8 mouse cellular contexts compared by ENCODE assay signal in the genomic region with DNA sequence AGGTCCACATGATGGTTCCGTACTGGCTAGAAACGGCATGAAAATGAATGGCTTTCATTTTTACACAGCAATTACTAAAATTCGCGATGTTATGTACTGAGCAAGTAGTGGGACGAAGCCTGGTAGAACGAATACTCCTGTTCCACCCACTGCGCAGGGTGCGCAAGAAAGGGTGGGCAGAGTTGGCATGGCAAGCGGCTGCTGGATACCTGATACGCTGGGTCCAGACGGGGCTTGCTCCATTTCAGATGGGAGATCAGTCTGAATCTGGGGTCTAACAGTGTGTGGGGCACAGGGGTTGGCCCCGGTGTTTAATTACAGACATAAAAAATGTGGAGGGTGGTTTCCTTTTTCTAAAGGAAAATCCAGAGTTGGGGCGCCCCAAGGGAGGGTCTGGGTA. TPM values are rescaled to one million over a fixed set of nuclear protein-coding genes. Genes with fewer than 3 reads are reported as not detected.
DNase-seq lines count a peak whose midpoint lies in the region; ATAC-seq and TF ChIP-seq lines count a peak whose summit lies in the region.

No protein-coding gene starts in this region.

- H3K27ac ChIP-seq in gastrocnemius, adult 2 months = no peak overlapping the region
- H3K27ac ChIP-seq in limb, embryonic 12.5 days = no peak overlapping the region
- no peak overlapping the region for H3K27ac ChIP-seq in stomach, embryonic 15.5 days

- 44% methylated on average over 13 of the region's 13 CpGs for WGBS in limb, embryonic 12.5 days
- WGBS in stomach, embryonic 15.5 days = 47% methylated on average over 13 of the region's 13 CpGs

- DNase-seq in gastrocnemius, adult 2 months = no peak
- no peak for DNase-seq in gastrocnemius, postnatal 4 days (ENCODE audit: low spot score in 2 of 2)
- DNase-seq in right cerebral cortex, postnatal 10 days (ENCODE audit: low spot score in 2 of 2) = peak; percentile 37 to 53
- DNase-seq in right cerebral cortex, postnatal 4 days = no peak
- no peak for DNase-seq in cerebellum, postnatal 36 days
- DNase-seq in thymus, postnatal 25 days = no peak

- no peak overlapping the region for H3K9ac ChIP-seq in limb, embryonic 12.5 days (replicated peaks)
- H3K9ac ChIP-seq in stomach, embryonic 15.5 days = no peak overlapping the region

- peaks cover 98% of the 10 kb centered on the region for H3K27me3 ChIP-seq in limb, embryonic 12.5 days
- peaks cover 64% of the 10 kb centered on the region for H3K27me3 ChIP-seq in stomach, embryonic 15.5 days (replicated peaks)

- intact Hi-C loops in gastrocnemius, adult 2 months (cut with DNase I) = no loop called here

- peak overlapping the region; percentile 88 for H3K4me2 ChIP-seq in limb, embryonic 12.5 days
- H3K4me2 ChIP-seq in stomach, embryonic 15.5 days = peak overlapping the region; percentile 85

- no peaks in the 10 kb centered on the region for H3K9me3 ChIP-seq in limb, embryonic 12.5 days
- no peaks in the 10 kb centered on the region for H3K9me3 ChIP-seq in stomach, embryonic 15.5 days

- no peaks in the 10 kb centered on the region for H3K36me3 ChIP-seq in limb, embryonic 12.5 days
- H3K36me3 ChIP-seq in stomach, embryonic 15.5 days = no peaks in the 10 kb centered on the region

- H3K4me3 ChIP-seq in gastrocnemius, adult 2 months = peak overlapping the region; percentile 69
- peak overlapping the region; percentile 52 for H3K4me3 ChIP-seq in limb, embryonic 12.5 days (replicated peaks)
- H3K4me3 ChIP-seq in stomach, embryonic 15.5 days (replicated peaks) = peak overlapping the region; percentile 46

- peaks cover 16% of the 10 kb centered on the region for H3K4me1 ChIP-seq in limb, embryonic 12.5 days (replicated peaks)
- peaks cover 7% of the 10 kb centered on the region for H3K4me1 ChIP-seq in stomach, embryonic 15.5 days

- no peak for TF ChIP-seq CTCF in gastrocnemius, adult 2 months (IDR thresholded peaks at IDR 0.05)

- ATAC-seq in limb, embryonic 12.5 days (ENCODE audit: insufficient number of reproducible peaks, insufficient read depth, low FRiP score, low TSS enrichment, low read depth) = no peak
- no peak for ATAC-seq in stomach, embryonic 15.5 days (ENCODE audit: insufficient read depth, low FRiP score, low read depth)

RNA-seq across cellular contexts. Expression of gene Nefh, which starts 1.3 kb away (rescaled TPM):
- total RNA-seq in gastrocnemius, adult 2 months (2021) = not detected
- under 1 TPM; 0.08 to 0.17 TPM for total RNA-seq in gastrocnemius, postnatal 4 days (2021)
- 0.19 and 0.27 TPM in 2 replicates for polyA plus RNA-seq in limb, embryonic 12.5 days (2016; fragmentation: Nextera tagmentation; extraction: Ambion mirVana)
- 0.50 and 0.75 TPM in 2 replicates for polyA plus RNA-seq in stomach, embryonic 15.5 days (2015; fragmentation: Nextera tagmentation; extraction: Ambion mirVana)

RNA-seq across cellular contexts. Expression of gene Ap1b1, which starts 40.1 kb away (rescaled TPM):
- total RNA-seq in gastrocnemius, adult 2 months (2021) = 10 to 100 TPM; 35.8 to 40.5 TPM
- 10 to 100 TPM; 46.5 to 58.0 TPM for total RNA-seq in gastrocnemius, postnatal 4 days (2021)
- 48.8 and 54.8 TPM in 2 replicates for polyA plus RNA-seq in limb, embryonic 12.5 days (2016; fragmentation: Nextera tagmentation; extraction: Ambion mirVana)
- 57.5 and 60.2 TPM in 2 replicates for polyA plus RNA-seq in stomach, embryonic 15.5 days (2015; fragmentation: Nextera tagmentation; extraction: Ambion mirVana)

RNA-seq across cellular contexts. Expression of gene Thoc5, which starts 51.4 kb away (rescaled TPM):
- 10 to 100 TPM; 15.5 to 16.7 TPM for total RNA-seq in gastrocnemius, adult 2 months (2021)
- 10 to 100 TPM; 18.2 to 19.6 TPM for total RNA-seq in gastrocnemius, postnatal 4 days (2021)
- polyA plus RNA-seq in limb, embryonic 12.5 days (2016; fragmentation: Nextera tagmentation; extraction: Ambion mirVana) = 40.3 and 44.3 TPM in 2 replicates
- 30.4 and 31.9 TPM in 2 replicates for polyA plus RNA-seq in stomach, embryonic 15.5 days (2015; fragmentation: Nextera tagmentation; extraction: Ambion mirVana)

Comparison
In these comparisons a context has a peak if more than half of its experiments do, and no peak if none do; other contexts are left out.
1. DNase-seq: peak in right cerebral cortex, postnatal 10 days (2 of 2); none in gastrocnemius, adult 2 months (single experiment), gastrocnemius, postnatal 4 days (0 of 2), right cerebral cortex, postnatal 4 days (single experiment), cerebellum, postnatal 36 days (0 of 2) and thymus, postnatal 25 days (single experiment).
2. Peak in every context shown above with its lines, with median percentiles within 50 percentile points of each other: H3K4me3 ChIP-seq.